Mouse (Mus musculus) cerebellum, adult 9-10 months (tissue): Measurements from ENCODE around the gene Pycr2.

Experiments
- DNase-seq: peaks from one replicate; pipeline ENCODE4 v3.0.0; 2022

Pycr2 gene

DNA sequence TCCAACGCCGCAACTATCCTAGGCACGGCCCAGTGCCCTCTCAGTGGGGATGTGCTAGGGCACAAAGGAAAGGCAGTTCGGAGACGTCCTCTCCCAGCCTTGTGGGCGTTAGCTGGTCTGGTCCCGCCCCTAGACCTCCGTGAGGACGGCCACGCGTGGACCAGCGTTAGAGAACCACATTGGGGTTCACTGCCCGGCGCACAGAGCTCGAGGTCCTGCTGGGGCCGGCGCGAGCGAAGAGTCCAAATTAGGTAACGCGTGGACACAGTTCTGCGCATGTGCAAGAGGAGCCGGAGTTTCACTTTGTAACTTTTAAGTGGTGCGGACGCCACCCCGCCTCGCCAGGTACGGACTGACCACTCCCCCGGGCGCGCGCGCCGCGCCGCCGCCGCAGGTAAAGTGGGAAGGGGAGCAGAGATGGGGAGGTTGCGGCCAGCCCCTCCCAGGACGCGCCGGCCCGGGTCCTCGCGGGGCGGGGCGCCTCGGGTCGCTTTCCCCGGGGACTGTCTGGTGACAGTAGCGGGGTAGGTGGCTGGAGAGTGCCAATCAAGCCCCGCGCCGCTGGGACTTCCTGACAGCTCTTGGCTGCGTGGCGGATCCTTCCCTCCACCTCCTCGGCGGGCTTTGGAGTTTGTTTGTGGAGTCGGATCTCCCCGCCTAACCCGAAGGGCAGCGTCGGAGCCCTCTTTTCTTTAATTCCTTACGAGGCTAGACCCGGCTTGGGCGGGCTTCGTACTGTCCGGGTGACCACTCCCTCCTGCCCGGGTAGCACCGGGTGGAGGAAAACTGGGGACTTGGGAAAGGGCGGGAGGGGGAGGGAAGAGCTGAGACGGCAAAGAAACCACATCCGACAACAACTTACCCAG, 38.3 kb downstream of the Pycr2 start, which contains the start of gene Tmem63a:
Tmem63a (plus strand) TSS at position 179 of the 866 bp plus-strand sequence.
- DNase-seq: no peak

DNA sequence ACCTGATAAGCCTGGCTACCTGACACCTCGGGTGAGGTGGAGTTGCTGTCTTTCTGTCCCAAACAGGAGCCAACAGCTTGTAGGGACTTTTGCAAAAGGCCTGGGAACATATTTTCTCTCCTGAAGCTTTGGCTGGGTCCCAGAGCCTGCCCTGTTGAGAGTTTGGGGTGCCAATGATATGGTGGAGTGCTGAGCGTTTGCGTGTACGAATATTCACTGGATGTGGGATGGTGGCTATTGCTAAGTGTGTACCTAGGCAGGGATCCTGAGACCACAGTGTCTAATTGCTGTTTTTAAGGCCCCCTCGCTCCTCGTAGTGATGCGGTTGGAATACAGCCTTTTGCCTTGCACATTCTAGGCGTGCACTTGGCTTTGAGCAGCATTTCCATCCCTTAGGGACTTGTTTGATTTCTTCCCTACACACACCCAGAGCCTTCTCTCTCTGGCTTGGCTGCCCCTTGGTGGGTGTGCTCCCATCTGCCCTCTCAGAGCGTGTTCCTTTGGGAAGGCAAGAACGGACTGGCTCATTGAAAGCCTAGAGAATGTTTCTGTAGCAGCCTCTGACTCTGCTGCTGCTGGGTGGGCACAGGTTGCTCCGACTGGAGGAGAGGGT, 39.0 kb downstream of the Pycr2 start:
- DNase-seq: no peak

DNA sequence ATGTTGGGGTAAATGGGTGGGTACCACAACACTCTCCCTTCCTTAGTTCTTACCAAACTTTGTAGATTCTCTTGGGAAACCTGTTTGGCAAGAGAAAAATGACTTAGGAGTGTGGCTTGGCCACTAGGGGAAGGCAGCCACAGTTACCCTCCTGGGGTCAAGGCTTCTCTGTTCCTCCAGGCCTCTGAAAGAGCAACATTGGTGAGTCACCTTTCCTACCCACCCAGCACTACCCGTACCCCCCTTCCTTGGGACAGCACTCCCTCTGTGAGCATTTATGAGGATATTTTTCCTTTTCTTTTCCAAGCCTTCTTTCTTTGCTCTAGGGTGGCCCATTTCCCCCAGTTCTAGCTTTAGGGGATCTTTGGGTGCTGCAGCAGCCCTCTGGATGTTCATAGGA, 39.8 kb downstream of the Pycr2 start:
- DNase-seq: no peak

DNA sequence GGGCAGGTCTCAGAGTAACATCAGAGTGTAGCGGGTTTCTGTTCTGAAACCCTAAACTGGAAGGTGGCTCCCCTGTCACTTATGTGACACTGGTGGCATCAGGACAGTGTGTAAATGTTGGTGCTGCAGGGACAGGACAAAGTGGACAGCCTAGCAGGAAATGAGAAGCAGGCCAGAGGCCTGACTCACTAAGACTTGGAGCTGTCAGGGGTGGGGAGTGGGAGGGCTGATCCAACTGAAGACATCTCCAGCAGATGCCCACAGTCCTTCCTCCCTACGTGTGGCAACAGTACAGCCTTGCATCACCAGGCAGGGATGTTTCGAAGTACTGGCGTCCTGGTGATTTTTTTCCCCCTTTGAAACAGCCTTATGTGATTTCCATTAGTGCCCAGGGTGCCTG, 40.5 kb downstream of the Pycr2 start:
- DNase-seq: no peak

DNA sequence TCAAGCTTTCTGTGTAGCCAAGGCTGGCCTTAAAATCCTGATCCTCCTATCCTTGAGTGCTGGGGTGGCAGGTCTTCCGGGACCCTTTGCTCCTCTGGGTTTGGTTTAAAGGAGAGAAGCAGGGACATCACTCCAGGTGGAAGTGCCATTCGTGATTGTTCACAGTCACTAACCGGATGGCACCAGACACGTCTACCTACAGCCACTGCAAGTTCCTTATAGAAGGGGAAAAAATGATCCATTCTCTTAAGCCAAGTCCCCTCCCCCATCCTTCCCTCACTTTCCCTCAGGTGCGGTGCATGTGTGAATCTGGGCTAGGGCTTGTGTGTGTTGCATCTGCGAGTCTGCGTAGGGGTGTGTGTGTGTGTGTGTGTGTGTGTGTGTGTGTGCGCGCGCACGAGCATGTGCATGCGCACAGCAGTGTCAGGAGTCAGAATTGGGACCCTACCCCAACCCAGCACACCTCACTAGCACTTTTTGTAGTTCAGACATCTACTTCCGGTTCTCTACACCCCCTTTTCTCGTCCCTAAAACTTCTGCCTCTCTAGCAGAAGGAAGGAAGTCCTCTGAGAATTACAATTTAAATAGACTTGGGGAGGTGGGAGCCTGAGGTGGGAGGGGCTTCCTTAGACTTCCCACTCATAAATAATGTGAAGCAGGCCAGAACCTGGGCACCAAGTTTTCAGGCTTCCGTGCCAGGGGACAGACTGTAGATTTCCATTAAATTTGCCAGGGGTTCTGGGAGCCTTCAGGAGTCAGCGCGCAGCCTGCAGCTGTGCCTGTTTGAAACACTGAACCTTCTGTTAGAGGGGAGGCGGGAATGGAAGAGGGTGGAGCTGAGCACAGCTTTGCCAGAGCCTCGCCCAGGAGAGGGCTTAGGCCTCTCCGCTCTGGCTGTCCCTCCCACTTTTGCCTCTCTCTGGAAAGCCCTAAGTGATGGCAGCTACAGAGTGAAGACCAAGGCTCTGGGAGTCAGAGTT, 41.2 kb downstream of the Pycr2 start:
- DNase-seq: no peak

DNA sequence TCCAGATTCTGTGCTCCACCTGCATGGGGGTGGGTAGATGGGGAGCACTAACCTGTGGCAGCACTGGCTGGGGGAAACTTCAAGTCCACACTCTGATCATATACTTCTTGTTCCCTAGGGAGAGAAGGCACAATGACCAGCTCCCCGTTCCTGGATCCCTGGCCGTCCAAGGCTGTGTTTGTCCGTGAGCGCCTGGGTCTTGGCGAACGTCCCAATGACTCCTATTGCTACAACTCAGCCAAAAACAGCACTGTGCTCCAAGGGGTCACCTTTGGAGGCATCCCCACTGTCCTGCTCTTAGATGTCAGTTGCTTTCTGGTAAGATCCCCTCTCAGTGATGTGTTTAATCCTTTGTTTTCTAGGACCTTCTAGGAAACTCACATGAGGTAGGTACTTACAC, 42.4 kb downstream of the Pycr2 start:
- no peak for DNase-seq

DNA sequence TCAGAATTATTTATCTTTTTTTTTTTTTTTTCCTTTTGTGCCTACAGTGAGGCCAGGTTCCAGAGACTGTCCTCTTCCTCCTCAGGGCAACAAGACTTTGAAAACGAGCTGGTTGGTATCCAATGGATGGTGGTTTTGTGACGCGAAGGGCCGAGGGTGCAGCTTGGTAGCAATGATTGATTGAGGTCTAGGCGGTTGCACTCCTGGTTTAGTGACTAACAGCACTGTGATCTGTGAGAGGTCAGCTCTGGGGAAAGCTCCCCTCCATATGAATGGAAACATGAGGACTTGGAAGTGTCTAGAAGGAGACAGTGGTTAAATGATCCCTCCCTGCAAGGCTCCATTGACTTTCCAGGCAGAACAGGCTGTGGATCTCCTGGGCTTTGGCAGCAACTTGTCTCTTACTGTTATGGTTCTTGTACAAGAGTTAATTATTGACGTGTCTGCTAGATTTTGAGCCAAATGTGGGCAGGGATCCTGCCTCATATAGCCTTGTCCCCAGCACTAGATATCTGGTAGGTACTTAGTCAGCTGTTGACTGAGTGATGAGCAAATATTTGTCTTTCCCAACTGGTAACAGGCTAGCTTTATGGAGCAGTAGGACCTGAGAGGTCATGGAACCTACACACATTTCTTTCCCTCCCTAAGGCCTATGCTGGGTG, 48.1 kb downstream of the Pycr2 start:
- no peak for DNase-seq

DNA sequence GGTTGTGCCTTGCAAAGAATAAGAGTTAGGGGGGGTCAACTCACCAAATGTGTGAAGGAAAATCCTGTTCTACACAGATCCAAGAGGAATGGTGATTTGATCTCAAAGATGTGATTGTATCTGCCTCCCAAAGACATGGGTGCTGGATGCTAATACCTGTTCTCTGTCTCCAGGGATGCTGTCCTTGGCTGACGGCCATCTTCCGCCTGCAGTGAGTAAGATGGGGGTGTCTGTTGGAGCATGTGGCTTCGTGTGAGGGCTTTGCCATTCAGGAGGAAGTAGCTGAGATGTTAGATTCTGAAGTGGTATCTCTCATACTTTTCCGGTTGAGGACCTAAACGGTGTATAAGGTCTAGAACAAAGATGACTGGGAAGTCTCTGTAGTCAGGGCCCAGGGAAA, 48.7 kb downstream of the Pycr2 start:
- DNase-seq: no peak

DNA sequence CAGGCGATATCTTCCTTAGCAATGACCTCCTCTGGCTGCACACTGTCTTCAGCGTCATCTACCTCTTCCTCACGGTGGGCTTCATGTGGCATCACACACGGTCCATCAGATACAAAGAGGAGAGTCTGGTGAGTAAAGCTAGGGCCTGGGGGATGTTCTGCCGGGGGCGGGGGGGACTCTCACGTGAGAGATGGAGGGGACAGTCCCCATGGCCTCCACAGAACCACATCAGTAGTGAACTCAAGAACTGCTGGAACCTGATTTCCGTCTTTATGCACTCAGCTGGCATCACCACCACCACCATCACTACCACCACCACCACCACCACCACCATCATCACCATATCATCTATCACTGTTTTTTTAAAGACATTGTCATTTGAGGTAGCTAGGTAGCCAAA, 52.3 kb downstream of the Pycr2 start:
- DNase-seq: no peak

DNA sequence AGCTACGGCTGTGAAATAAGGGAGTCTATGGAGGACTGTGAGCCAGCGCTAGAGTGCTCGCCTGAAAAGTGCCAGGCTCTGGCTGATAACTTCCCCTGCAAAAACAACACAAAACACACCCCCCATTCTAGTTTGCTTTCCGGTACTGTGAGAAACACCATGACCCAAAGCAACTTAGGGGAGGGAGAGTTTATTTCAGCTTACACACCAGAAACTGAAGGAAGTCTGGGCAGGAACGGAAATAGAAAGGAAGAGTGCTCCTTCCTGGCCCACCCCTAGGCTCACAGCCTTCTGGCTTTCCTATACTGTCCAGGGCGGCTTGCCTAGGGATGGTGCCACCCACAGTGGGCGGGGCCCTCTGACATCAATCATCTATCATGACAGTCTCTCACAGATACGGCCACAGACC, 52.9 kb downstream of the Pycr2 start:
- DNase-seq: no peak
